Mouse (Mus musculus) CH12.LX (cell line): ENCODE measurements at regions not wholly inside any gene's neighbourhood (a gene's known extent, or its start where the extent isn't known, plus 50 kb on each side); places are given as distances from the start of the nearest gene placed in this dataset.

Source experiments
- CTCF ChIP-seq, 2 experiments: IDR thresholded peaks in 1 of 2; conservative IDR thresholded peaks in 1 of 2; 2 replicates each; pipeline ENCODE4 v1.5.1; 2011 to 2012; ENCODE audit warnings: low read depth in 2 of 2, low read length in 2 of 2, improper control_type of control experiment in 1 of 2, inconsistent platforms in 1 of 2, mild to moderate bottlenecking in 1 of 2, moderate library complexity in 1 of 2
- GABPA ChIP-seq: IDR thresholded peaks from 2 replicates; pipeline ENCODE4 v1.6.1; 2012; ENCODE audit warnings: low read depth, low read length, improper control_type of control experiment, inconsistent platforms; ENCODE audit not compliant: insufficient replicate concordance
- MAX ChIP-seq: IDR thresholded peaks from 2 replicates; pipeline ENCODE4 v1.6.1; 2011; ENCODE audit warnings: low read length, improper control_type of control experiment
- MAZ ChIP-seq: IDR thresholded peaks from 2 replicates; pipeline ENCODE4 v1.6.1; 2012; ENCODE audit warnings: low read depth, mild to moderate bottlenecking, inconsistent platforms, low read length, improper control_type of control experiment, moderate library complexity
- POLR2A ChIP-seq: IDR thresholded peaks from 2 replicates; pipeline ENCODE4 v1.6.1; 2011; ENCODE audit warnings: low read depth, mild to moderate bottlenecking, improper control_type of control experiment, low read length
- RAD21 ChIP-seq: IDR thresholded peaks from 2 replicates; pipeline ENCODE4 v1.6.1; 2011; ENCODE audit warnings: low read depth, mild to moderate bottlenecking, low read length, improper control_type of control experiment, moderate library complexity
- TCF12 ChIP-seq: IDR thresholded peaks from 2 replicates; pipeline ENCODE4 v1.6.1; 2014; ENCODE audit warnings: low read depth, mild to moderate bottlenecking, inconsistent platforms, low read length, improper control_type of control experiment

DNA sequence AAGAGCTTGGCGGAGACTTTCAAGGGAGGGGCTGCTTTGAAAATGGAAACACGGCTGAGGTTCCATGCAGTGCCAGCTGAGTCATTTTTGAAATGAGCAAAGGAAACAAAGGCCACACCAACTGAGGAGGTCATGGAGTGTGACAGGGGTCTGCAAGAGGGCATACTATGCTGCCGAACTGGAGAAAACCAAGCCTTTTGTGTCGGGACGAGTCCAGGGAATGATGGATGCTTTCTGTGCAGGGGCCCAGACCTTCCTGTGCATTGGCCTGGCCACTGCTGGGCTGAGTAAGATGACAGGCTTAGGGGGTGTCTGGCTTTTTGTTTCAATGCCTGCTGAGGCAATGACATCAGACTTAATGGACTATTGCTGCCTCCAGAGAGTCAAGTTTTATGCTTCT lies 203.8 kb upstream of the Ubash3b start:
- no peak for TF ChIP-seq CTCF (conservative IDR thresholded peaks at IDR 0.05 in 1 of 2, IDR thresholded peaks at IDR 0.05 in 1 of 2; ENCODE audit: low read depth in 2 of 2, low read length in 2 of 2)
- TF ChIP-seq MAX = no peak
- no peak for TF ChIP-seq POLR2A
- TF ChIP-seq TCF12 = no peak
- no peak for TF ChIP-seq RAD21
- TF ChIP-seq GABPA = no peak
- TF ChIP-seq MAZ = no peak
